Mouse (Mus musculus): ENCODE measurements around the gene Gdf15. TPM values are rescaled to one million over a fixed set of nuclear protein-coding genes. Genes with fewer than 3 reads are reported as not detected.

Gene Gdf15
- total RNA-seq, 4 experiments from 2014 or later = 1.8 to 3.5 (median 3.0) TPM

DNA sequence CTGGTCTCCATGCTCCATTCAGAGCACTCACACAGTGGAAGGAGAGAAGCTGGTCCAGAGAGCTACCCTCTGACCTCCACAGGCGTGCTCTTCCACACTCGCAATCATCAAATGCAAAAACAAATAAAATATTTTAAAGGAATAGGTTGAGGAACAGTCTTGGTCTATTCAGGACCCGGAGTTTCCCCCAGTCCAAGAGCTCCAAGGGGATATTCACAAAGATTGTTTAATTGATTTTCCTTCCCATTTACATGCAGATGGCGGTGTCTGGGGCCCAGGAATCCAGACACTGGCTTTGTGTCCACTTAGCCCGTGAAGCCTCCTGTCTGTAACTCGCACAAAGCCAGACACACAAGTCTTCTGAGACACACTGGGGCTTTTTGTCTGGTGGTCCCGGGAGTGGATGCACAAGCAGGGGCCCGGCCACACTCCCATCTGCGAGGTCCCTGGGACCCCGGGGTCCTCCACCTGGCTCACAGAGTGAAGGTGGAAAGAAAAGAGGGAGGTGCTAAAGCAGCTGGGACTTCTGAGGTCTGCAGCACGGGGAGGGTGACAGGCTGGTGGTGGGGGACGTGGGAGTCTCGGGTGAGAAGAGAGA is 24.0 kb upstream of the Gdf15 start:
- no peak for DNase-seq

- no peak for DNase-seq
These were observed 23.2 kb upstream of the Gdf15 start for GRCm38 (mm10) chr8:70655469-70655868.

- DNase-seq = no peak
These were observed 21.9 kb upstream of the Gdf15 start for GRCm38 (mm10) chr8:70654121-70654520.

DNA sequence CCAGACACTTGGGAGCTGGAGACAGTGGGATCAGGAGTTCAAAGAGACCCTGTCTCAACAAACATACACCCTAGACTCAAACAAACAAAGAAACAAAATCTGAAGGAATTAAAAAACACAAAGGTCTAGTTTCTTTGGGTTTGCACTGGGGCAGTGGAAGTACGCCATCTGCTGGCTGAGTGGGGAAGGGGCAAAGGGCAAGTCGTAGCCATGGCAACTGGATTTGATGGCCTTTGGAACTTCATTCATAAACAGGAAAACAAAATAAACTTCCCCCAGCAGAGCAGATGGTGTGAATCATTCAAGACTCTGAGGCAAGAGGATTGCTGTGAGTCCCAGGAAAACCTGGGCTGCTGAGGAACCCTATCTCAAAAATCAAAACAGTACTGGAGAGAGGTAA is 21.0 kb upstream of the Gdf15 start:
- no peak for DNase-seq

DNA sequence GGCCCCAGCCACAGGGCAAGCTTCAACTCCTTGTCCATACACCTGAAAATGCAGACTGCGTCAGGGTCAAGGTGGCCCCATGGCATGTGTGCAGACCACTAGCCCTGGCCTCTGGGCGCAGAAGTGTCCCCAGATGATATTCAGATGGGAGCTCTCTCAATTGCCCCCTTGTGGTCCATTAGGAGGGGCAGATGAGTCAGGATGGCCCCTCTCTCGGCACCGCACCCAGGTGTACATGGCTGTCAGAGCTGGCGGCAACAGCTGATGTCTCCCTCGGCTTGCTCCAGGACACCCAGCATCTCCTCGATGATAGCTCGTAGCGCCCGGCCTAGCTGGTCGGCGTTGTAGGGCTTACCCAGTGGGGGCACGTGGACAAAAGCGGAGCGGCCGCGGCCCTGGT is 18.1 kb upstream of the Gdf15 start:
- no peak for DNase-seq

DNA sequence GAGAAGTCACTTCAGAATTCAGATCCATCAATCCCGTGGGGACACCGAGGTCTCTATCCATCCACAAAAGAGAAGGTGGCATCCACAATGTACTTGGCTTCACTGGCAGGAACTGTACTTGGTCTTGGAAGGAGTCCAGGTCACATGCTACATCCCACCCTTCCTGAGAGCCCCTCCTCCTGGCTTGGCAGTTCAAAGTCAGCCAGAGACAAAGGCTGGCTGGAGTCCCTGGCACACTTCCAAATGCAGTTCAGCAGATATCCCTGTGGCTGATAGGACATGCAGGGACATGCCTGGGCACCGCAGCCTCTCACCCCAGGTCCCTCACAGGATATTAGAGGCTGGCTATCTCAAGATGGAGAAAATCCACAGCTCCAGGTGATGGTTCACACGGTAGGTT is 17.1 kb upstream of the Gdf15 start:
- peak; percentile 87 for DNase-seq

DNA sequence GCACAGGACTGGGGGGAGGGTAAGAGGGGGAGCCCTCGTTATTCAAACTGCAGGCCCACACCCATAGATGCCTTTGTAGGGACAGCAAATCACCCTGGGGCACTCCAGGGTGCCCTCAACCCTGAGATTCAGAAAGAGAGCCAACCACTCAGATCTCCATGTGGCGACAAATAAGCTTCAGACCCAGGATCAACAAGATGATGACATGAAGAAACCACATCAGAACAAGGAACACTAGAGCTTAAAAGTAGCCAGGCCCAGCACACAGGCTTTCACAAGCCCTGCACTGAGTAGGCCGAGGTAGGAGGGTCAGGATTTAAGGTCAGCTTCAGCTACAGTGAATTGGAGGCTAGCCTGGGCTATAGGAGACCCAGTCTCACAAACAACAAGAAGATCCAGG is 16.7 kb upstream of the Gdf15 start:
- DNase-seq = no peak

DNA sequence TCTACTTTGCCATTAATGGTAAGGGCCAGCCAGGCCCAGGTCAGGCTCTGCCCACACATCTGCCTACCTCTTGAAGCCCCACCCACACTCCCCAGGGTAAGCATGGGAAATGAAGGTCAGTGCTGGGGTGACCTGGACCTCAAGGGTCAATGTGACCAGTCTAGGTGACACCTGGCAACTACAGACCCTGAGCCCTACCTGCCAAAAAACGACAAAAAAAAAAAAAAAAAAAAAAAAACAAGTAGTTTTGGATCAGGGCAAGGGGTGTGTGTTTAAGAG is 15.8 kb upstream of the Gdf15 start:
- no peak for DNase-seq

- DNase-seq = no peak
These were observed 15.3 kb upstream of the Gdf15 start for GRCm38 (mm10) chr8:70647343-70648163.

- no peak for DNase-seq
These were observed 14.5 kb upstream of the Gdf15 start for GRCm38 (mm10) chr8:70646775-70647174.

GRCm38 (mm10) chr8:70646369-70646768 is 14.1 kb upstream of the Gdf15 start:
- DNase-seq = no peak

GRCm38 (mm10) chr8:70645501-70646224 is 13.4 kb upstream of the Gdf15 start:
- peak; percentile 75 for DNase-seq

- DNase-seq = no peak
These were observed 11.8 kb upstream of the Gdf15 start for GRCm38 (mm10) chr8:70644065-70644464.

DNA sequence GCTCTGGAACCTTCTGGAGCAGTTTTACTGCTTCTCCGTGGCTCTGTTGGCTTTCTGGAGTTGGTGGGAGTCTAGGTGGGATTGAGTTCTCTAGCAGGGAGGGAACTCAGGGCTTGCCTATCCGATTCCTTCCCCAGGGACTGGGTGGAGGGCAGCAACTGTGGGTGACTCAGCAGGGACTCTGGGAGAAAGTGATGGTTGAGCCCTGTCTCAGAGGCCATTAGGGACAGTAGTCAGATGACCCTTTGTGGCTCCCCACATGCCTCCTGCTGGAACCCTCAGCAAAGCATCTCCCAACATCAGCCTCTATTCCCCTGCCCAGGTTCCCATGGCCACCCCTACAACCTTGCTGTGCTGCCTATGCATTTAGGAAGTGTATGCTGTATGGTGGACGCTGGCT is 10.8 kb upstream of the Gdf15 start:
- no peak for DNase-seq

GRCm38 (mm10) chr8:70638752-70639151 is 6.5 kb upstream of the Gdf15 start:
- no peak for DNase-seq

- no peak for DNase-seq
These were observed 4.6 kb upstream of the Gdf15 start for GRCm38 (mm10) chr8:70636838-70637237.

DNA sequence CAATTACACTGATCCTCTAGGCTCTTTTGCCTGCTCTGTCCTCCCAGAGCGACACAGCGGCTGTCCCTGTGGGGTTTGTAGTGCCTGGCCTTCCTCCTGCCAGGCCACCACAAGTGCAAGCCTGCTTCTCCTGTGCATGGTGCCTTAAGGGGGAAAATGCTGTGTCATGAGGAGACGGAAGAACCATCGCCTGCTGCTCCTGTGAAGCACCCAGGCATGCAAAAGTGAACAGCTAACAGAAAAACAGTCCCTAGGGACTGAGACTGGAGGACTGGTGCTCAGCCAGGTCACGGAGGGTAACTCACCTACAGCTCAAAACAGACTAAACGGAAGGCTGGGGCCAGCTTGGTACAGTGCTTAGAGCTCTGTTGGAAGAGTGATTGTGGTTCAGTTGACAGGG is 3.3 kb upstream of the Gdf15 start:
- DNase-seq = no peak

DNA sequence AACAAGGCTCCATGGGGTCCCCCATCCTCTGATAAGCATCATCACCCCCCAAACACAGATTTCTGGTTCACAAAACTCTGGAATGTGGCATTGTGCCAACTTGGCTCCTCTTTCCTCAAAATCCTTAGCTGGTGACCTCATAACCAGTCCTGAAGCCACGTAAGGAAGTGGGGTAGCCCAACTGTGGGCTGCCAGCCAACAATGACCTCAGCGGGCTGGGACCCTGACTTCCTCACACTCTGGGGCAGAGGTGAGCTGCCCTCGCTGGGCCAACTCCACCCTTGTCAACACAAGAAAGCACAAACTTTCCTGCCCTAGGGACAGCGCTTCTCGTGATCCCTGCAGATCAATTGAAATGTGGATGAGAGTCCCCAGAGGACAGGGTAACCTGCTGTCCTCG is 1.8 kb upstream of the Gdf15 start:
- DNase-seq = no peak

- no peak for DNase-seq
These were observed 820 bp downstream of the Gdf15 start for GRCm38 (mm10) chr8:70631436-70631835.

- peak; percentile 81 for DNase-seq
These were observed 1.5 kb downstream of the Gdf15 start for GRCm38 (mm10) chr8:70630532-70631381.

GRCm38 (mm10) chr8:70629574-70630531 is 2.4 kb downstream of the Gdf15 start:
- peak; percentile 84 for DNase-seq
